Mouse (Mus musculus) heart, embryonic 11.5 days (tissue): ENCODE measurements around the gene Gal3st2c. TPM values are rescaled to one million over a fixed set of nuclear protein-coding genes. Genes with fewer than 3 reads are reported as not detected.

ENCODE experiments used
- ATAC-seq: fragments of 200-750 bp; cut with Nextera tagmentation; replicated peaks from 2 replicates; pipeline ENCODE4 v1.8.0; 2017; ENCODE audit warnings: moderate library complexity; ENCODE audit not compliant: insufficient number of reproducible peaks, low FRiP score, low TSS enrichment
- H3K27ac ChIP-seq: fragments of 300-500 bp; sonication (generic); 2 replicates; pipeline ENCODE4 v1.5.1; 2014; ENCODE audit warnings: mild to moderate bottlenecking, low read depth, low read length
- H3K27me3 ChIP-seq: fragments of 300-500 bp; sonication (generic); 2 replicates; pipeline ENCODE4 v1.6.1; 2014; ENCODE audit warnings: mild to moderate bottlenecking, low read length, mixed read lengths; ENCODE audit not compliant: control insufficient read depth, insufficient read depth
- H3K36me3 ChIP-seq: fragments of 300-500 bp; sonication (generic); 2 replicates; pipeline ENCODE4 v1.6.1; 2014; ENCODE audit warnings: mild to moderate bottlenecking, low read length, moderate library complexity, mixed read lengths; ENCODE audit not compliant: control insufficient read depth, insufficient read depth
- H3K4me1 ChIP-seq: fragments of 300-500 bp; sonication (generic); 2 replicates; pipeline ENCODE4 v1.6.1; 2014; ENCODE audit warnings: low read length; ENCODE audit not compliant: control insufficient read depth, insufficient read depth
- H3K4me2 ChIP-seq: fragments of 300-500 bp; sonication (generic); 2 replicates; pipeline ENCODE4 v1.6.1; 2014; ENCODE audit warnings: mild to moderate bottlenecking, moderate library complexity
- H3K4me3 ChIP-seq: fragments of 300-500 bp; sonication (generic); 2 replicates; pipeline ENCODE4 v1.5.1; 2014; ENCODE audit warnings: low read depth, low read length
- H3K9ac ChIP-seq: fragments of 300-500 bp; sonication (generic); 2 replicates; pipeline ENCODE4 v1.6.1; 2014; ENCODE audit warnings: mild to moderate bottlenecking, low read depth, low read length, moderate library complexity
- H3K9me3 ChIP-seq: fragments of 300-500 bp; sonication (generic); replicated peaks from 2 replicates; pipeline ENCODE4 v1.6.1; 2016; ENCODE audit warnings: low read length; ENCODE audit not compliant: control insufficient read depth
- WGBS: fragments of 180-500 bp; shearing (Covaris S2); extraction: QIAGEN DNeasy Blood & Tissue Kit; methylation state at CpG from one replicate; pipeline ENCODE4 v1.1.7; 2014; ENCODE audit not compliant: insufficient replicate concordance; 5-methylcytosine and 5-hydroxymethylcytosine counted together
- polyA plus RNA-seq: library from polyadenylated mRNA; unstranded; fragments of >200 nt; fragmentation: Nextera tagmentation; extraction: Ambion mirVana; gene quantifications from 2 replicates; pipeline ENCODE4 v1.2.1, GENCODE M21; 2014

The Gal3st2c gene
- polyA plus RNA-seq, 1 experiment from 2014 or later, result not detected

DNA sequence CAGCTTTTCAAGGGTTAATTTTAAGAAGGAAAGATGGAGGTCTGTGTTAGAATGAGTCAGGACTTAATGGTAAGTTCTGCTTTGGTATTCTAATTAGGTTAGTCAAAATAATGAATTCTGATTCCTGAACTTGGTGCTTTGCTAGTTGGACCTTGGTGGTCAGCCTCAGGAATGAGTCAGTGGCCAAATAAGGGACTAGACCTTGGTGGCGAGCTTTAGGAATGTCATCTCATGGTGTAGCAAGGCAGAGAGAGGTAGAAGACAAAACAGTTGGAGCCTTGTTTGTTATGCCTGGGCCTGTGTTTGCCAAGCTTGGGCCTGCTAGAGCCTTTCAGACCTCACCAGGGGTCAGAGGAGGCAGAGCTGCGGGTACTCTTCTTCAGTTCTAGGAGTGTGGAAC lies 38.4 kb downstream of the Gal3st2c start:
- Histone ChIP-seq H3K27ac (no peak overlapping the region), H3K36me3 (no peaks in the 10 kb centered on the region), H3K9me3 (no peaks in the 10 kb centered on the region), H3K4me2 (no peak overlapping the region), H3K4me3 (no peak overlapping the region), H3K4me1 (no peaks in the 10 kb centered on the region), H3K9ac (no peak overlapping the region), H3K27me3 (no peaks in the 10 kb centered on the region)
- 84% methylated on average over 2 of the region's 2 CpGs for WGBS
- no peak for ATAC-seq

DNA sequence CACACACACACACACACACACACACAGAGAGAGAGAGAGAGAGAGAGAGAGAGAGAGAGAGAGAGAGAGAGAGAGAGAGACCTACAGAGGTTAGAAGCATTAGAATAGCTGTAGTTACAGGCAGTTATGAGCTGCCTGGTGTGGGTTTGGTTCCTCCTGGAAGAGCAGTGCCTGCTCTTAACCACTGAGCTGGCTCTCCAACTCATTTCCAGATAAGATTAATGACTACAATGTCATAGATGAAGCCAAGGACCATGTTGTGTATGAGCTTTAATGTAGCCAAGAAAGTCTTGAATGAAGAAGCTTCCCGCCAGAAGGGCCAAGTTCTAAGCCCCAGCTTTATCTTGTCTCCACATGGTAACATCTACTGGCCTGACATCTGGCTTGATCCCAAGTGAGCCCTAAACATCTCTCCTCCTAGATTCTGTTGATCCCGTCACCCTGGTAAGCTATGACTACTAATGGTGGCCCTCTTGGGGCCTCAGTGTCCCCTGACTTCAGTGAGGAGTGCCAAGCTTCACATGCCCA lies 42.8 kb downstream of the Gal3st2c start:
- H3K4me3 ChIP-seq, result no peak overlapping the region
- H3K36me3 ChIP-seq, result no peaks in the 10 kb centered on the region
- H3K9me3 ChIP-seq, result no peaks in the 10 kb centered on the region
- no peak overlapping the region for H3K4me2 ChIP-seq
- no peak for ATAC-seq
- H3K27me3 ChIP-seq, result no peaks in the 10 kb centered on the region
- WGBS, result 74% methylated on average over 2 of the region's 2 CpGs
- no peak overlapping the region for H3K27ac ChIP-seq
- H3K9ac ChIP-seq, result no peak overlapping the region
- H3K4me1 ChIP-seq, result no peaks in the 10 kb centered on the region; the same call in 1 of the 2 replicates

DNA sequence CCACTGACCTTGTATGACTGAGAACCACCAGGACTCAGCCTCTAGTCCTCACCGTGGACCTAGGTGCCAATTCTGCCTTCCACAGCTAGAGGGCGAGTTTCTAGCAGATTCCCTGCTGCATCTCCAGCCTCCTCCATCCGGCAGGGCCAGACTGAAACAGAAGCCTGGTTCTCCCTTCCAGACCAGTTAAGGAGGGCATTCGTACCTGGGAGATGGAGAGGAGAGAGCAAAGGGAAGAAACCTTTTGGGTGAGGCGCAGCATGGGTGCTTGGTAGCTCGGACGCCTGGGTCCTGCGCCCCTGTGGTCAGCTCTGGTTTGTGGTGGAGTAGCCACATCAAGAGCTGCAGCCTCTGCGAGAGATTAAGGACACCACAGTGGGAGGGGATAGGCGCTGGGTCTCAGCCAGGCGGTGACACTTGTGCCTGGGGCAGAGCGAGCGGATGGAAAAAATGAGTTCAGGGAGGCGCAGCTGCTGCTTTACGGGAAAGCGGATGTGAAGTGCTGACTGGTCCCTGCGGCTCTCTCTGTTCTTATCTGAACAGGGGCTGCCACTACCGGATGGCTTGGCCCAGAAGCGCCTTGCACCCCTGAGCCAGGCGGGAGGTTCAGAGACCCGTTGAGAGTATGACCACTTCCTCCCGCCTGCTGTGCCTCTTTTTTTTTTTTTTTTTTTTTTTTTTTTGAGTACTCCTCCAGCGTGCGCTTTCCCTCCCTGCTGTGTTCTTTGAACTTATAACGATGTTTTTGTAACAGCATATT lies 44.9 kb downstream of the Gal3st2c start:
- Histone ChIP-seq H3K9ac (peak overlapping the region; percentile 43), H3K27me3 (no peaks in the 10 kb centered on the region), H3K4me3 (peak overlapping the region; percentile 39), H3K36me3 (no peaks in the 10 kb centered on the region), H3K4me2 (peak overlapping the region; percentile 69), H3K9me3 (no peaks in the 10 kb centered on the region), H3K4me1 (no peaks in the 10 kb centered on the region; the same call in 1 of the 2 replicates), H3K27ac (peak overlapping the region; percentile 89)
- peak; percentile 86 for ATAC-seq
- WGBS, result under 1% methylated on average over 25 of the region's 25 CpGs

DNA sequence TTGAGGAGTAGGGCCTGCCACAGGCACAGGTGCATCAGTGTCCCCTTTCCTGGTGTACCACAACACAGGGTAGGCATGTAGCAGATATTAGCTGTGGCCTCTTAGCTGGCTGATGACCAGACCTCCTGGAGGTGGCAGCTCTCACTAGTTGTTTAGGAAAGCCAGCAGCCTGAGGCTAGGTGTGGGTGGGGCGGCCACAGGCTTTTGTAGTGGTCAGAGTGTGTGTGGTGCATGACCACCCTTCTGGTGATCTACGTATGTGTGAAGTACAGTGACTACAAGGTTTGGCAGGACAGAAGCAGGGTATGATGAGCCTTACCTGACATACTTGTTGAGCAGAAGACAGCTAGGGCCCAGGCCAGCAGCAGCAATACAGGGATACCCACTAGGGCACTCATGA lies 50.1 kb downstream of the Gal3st2c start:
- no peak for ATAC-seq
- Histone ChIP-seq H3K9me3 (no peaks in the 10 kb centered on the region), H3K9ac (no peak overlapping the region), H3K4me2 (no peak overlapping the region), H3K36me3 (no peaks in the 10 kb centered on the region), H3K27ac (no peak overlapping the region), H3K4me3 (no peak overlapping the region), H3K4me1 (no peaks in the 10 kb centered on the region), H3K27me3 (no peaks in the 10 kb centered on the region)
- 94% methylated on average over 2 of the region's 2 CpGs for WGBS

DNA sequence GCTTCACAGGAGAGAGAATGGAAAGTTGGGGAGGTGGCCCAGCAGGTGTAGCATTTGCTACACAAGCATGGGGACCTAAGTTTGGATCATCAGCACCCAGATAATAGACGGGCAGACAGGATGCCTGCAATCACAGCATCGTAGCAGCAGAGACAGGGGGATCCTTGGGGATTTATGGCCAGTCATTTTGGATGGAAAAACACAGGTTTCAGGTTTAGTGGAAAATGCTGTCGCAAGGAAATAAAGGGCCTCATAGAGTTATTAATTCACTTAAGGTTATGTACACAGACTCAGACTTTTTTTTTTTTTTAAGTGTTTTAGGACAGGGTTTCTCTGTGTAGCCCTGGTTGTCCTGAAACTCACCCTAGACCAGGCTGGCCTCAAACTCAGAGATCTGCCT lies 55.2 kb downstream of the Gal3st2c start:
- H3K9ac ChIP-seq, result no peak overlapping the region
- no peaks in the 10 kb centered on the region for H3K9me3 ChIP-seq
- no peak overlapping the region for H3K27ac ChIP-seq
- no peaks in the 10 kb centered on the region for H3K27me3 ChIP-seq
- ATAC-seq, result no peak
- no peak overlapping the region for H3K4me3 ChIP-seq
- no peak overlapping the region for H3K4me2 ChIP-seq
- H3K4me1 ChIP-seq, result no peaks in the 10 kb centered on the region
- H3K36me3 ChIP-seq, result no peaks in the 10 kb centered on the region
- 73% methylated on average over 3 of the region's 3 CpGs for WGBS

DNA sequence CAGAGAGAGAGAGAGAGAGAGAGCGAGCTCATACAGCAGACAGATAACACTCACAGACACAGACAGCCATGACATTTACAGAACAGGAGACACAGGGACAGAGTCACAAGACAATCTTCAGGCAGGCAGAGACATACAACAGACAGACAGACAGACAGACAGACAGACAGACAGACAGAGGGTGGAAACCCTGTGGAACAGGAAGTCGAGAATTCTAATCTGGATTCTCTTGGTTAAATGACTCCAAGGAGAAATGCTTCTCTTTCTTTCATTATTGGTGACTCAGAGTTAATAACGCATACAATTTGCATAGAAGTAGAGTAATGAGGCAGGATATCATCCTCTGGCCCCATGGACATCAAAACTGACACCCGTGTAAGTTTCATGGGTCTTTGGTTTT lies 56.2 kb downstream of the Gal3st2c start:
- Histone ChIP-seq H3K4me3 (no peak overlapping the region), H3K9ac (no peak overlapping the region), H3K9me3 (no peaks in the 10 kb centered on the region), H3K27ac (no peak overlapping the region), H3K4me1 (no peaks in the 10 kb centered on the region), H3K4me2 (no peak overlapping the region), H3K36me3 (no peaks in the 10 kb centered on the region), H3K27me3 (no peaks in the 10 kb centered on the region)
- no peak for ATAC-seq
- WGBS, result 66% methylated on average over 4 of the region's 4 CpGs

DNA sequence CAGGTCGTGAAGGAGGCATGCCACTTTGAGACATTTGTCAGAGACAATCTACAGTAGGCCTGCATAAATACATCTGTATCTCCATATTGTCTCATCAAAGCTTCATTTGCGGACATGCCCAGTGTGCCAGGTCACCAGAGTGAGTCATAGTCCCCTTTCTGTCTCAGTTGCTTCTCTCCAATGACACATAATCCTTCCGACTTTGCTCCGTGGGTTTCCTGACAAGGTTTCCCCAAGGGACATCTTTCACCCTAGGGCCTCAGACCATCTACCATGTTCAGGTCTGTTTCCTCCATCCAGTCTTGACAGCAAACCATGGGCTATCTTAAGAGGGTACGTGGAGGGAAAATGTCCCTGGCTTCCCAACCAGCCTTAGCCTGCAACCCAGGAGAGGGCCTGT lies 60.8 kb downstream of the Gal3st2c start:
- 79% methylated on average over 5 of the region's 5 CpGs for WGBS
- 0 out of 2 replicates have a peak, but pooled peaks cover 7% of the 10 kb centered on the region for H3K4me1 ChIP-seq
- no peaks in the 10 kb centered on the region for H3K9me3 ChIP-seq
- no peaks in the 10 kb centered on the region for H3K27me3 ChIP-seq
- no peak for ATAC-seq
- no peak overlapping the region for H3K4me3 ChIP-seq
- no peak overlapping the region for H3K4me2 ChIP-seq
- H3K27ac ChIP-seq, result no peak overlapping the region
- H3K36me3 ChIP-seq, result no peaks in the 10 kb centered on the region
- no peak overlapping the region for H3K9ac ChIP-seq

DNA sequence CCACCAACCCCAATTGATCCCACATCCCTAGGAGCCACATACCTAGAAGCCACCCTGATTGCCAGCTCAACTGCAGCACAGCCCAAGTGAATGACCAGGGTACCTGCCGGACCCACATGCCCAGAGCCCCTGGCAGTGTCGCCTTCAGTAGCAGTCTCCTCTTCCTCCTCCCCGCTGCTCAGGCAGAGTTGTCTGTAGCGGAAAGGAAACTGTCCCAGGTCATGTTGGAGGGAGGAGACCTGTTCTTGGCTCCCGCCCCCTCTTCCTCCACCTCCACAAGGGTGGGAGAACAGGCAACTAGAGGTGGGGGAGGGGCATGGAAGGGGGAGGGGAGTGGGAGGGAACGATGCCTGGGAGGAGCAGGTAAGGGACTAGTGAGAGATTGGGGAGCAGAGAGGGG lies 62.1 kb downstream of the Gal3st2c start, which contains the start of gene Pdcd1:
Gene Pdcd1, minus strand, starts transcription at position 181 of the 400 bp plus-strand sequence.
- 0 out of 2 replicates have a peak, but pooled peaks have one; percentile 10 for ATAC-seq
- Histone ChIP-seq H3K4me3 (no peak within 1 kb of the TSS), H3K4me2 (no peak within 1 kb of the TSS), H3K36me3 (no peaks in the 10 kb centered on the region), H3K9me3 (no peaks in the 10 kb centered on the region), H3K4me1 (0 out of 2 replicates have a peak, but pooled peaks cover 7% of the 10 kb centered on the region), H3K27ac (no peak within 1 kb of the TSS), H3K27me3 (no peaks in the 10 kb centered on the region), H3K9ac (no peak within 1 kb of the TSS)
- WGBS, result 56% methylated on average over 6 of the region's 6 CpGs
